31 mouse cellular contexts compared by ENCODE assay signal in genomic region chr11:32883062-32883852, GRCm38 (mm10). TPM values are rescaled to one million over a fixed set of nuclear protein-coding genes. Genes with fewer than 3 reads are reported as not detected.
A peak's percentile ranks its signal among the peaks of the same experiment; 100 is the strongest.
DNase-seq lines count a peak whose midpoint lies in the region; ATAC-seq and TF ChIP-seq lines count a peak whose summit lies in the region.
"Had no signal": no experiment of that assay in that cellular context is flagged by ENCODE, and none has a peak within 500 bp of the region (broad histone marks: within the 10 kb centered on the region; RNA-seq: fewer than 3 reads in every experiment).

No protein-coding gene starts in this region.

- ATAC-seq in embryonic facial prominence, embryonic 14.5 days (ENCODE audit: low read depth): peak; percentile 67; the same call in 1 of the 2 replicates
- ATAC-seq in limb, embryonic 12.5 days (ENCODE audit: insufficient number of reproducible peaks, insufficient read depth, low FRiP score, low TSS enrichment, low read depth): peak; percentile 92
- ATAC-seq: forebrain, embryonic 14.5 days; inflammation-experienced regulatory T-cells, adult 6 months had no signal

- WGBS in embryonic facial prominence, embryonic 14.5 days: 37% methylated on average over 5 of the region's 10 CpGs
- WGBS in limb, embryonic 12.5 days: 14% methylated on average over 9 of the region's 10 CpGs
- 69% methylated on average over 10 of the region's 10 CpGs for WGBS in cerebellum, adult 2 months

- no peak overlapping the region for H3K9ac ChIP-seq in embryonic facial prominence, embryonic 14.5 days (ENCODE audit: low read depth, low read length)
- H3K9ac ChIP-seq in limb, embryonic 12.5 days (replicated peaks): no peak overlapping the region
- H3K9ac ChIP-seq: heart, embryonic 13.5 days; hindbrain, embryonic 14.5 days; kidney, embryonic 15.5 days; lung, embryonic 15.5 days; stomach, embryonic 15.5 days had no signal

- no peak overlapping the region for H3K27ac ChIP-seq in embryonic facial prominence, embryonic 14.5 days (replicated peaks; ENCODE audit: low read depth, low read length)
- H3K27ac ChIP-seq in limb, embryonic 12.5 days: peak overlapping the region; percentile 64
- H3K27ac ChIP-seq in cerebellum, adult 2 months (ENCODE audit: insufficient read depth, low read length): no peak overlapping the region
- H3K27ac ChIP-seq: gastrocnemius, adult 2 months; heart, adult 2 months; heart, embryonic 13.5 days; hindbrain, embryonic 14.5 days; kidney, embryonic 15.5 days; left cerebral cortex, adult 2 months; lung, embryonic 15.5 days; stomach, embryonic 15.5 days had no signal

- TF ChIP-seq CTCF in cerebellum, adult 2 months (IDR thresholded peaks at IDR 0.05; ENCODE audit: borderline replicate concordance, insufficient read depth, low read depth, low read length): no peak

- DNase-seq in embryo, embryonic 10 days (ENCODE audit: low spot score): peak; percentile 60
- DNase-seq in embryo, embryonic 9.5 days (ENCODE audit: extremely low spot score): no peak
- peak; percentile 54 for DNase-seq in embryonic facial prominence, embryonic 14.5 days (ENCODE audit: low spot score)
- no peak for DNase-seq in frontal cortex, postnatal 36 days (ENCODE audit: low spot score in 2 of 2)
- DNase-seq in heart, adult 11 months: no peak
- DNase-seq in B cell, adult 2 months: no peak
- DNase-seq in cerebellum, adult 2 months: no peak
- DNase-seq: adrenal gland, adult 8-10 months; cerebellum, adult 8-10 months; gastrocnemius, adult 2 months; gastrocnemius, postnatal 36 days; heart, adult 2 months; heart, postnatal 10 days; kidney, adult 18-20 months; kidney, postnatal 25 days; midbrain, embryonic 14.5 days; right cerebral cortex, postnatal 25 days; thymus, postnatal 14 days had no signal

- no peak for TF ChIP-seq POLR2A in cerebellum, adult 2 months (IDR thresholded peaks at IDR 0.05; ENCODE audit: borderline replicate concordance, insufficient read depth, low read length)

- no peak overlapping the region for H3K4me3 ChIP-seq in embryonic facial prominence, embryonic 14.5 days (ENCODE audit: low read depth, low read length)
- H3K4me3 ChIP-seq in limb, embryonic 12.5 days (replicated peaks): no peak overlapping the region
- no peak overlapping the region for H3K4me3 ChIP-seq in cerebellum, adult 2 months (replicated peaks; ENCODE audit: insufficient read depth, low read depth, low read length)
- H3K4me3 ChIP-seq: gastrocnemius, adult 2 months; heart, adult 2 months; heart, embryonic 13.5 days; kidney, embryonic 15.5 days; left cerebral cortex, adult 2 months; lung, embryonic 15.5 days; stomach, embryonic 15.5 days had no signal

- no peaks in the 10 kb centered on the region for H3K4me1 ChIP-seq in embryonic facial prominence, embryonic 14.5 days (ENCODE audit: control insufficient read depth, insufficient read depth, low read length)
- H3K4me1 ChIP-seq in limb, embryonic 12.5 days (replicated peaks): peaks cover 13% of the 10 kb centered on the region
- H3K4me1 ChIP-seq in cerebellum, adult 2 months (ENCODE audit: control insufficient read depth, insufficient read depth, low read length): no peaks in the 10 kb centered on the region
- H3K4me1 ChIP-seq: heart, embryonic 13.5 days; kidney, embryonic 15.5 days; lung, embryonic 15.5 days; stomach, embryonic 15.5 days had no signal

- H3K27me3 ChIP-seq in embryonic facial prominence, embryonic 14.5 days (replicated peaks; ENCODE audit: control insufficient read depth, insufficient read depth, low read length): no peaks in the 10 kb centered on the region; the same call in 1 of the 2 replicates
- H3K27me3 ChIP-seq in limb, embryonic 12.5 days: no peaks in the 10 kb centered on the region; the same call in 1 of the 2 replicates
- no peaks in the 10 kb centered on the region for H3K27me3 ChIP-seq in cerebellum, adult 2 months (ENCODE audit: control insufficient read depth, insufficient read depth, low read length)
- H3K27me3 ChIP-seq: kidney, embryonic 15.5 days; lung, embryonic 15.5 days; stomach, embryonic 15.5 days had no signal

- H3K36me3 ChIP-seq in embryonic facial prominence, embryonic 14.5 days (ENCODE audit: control insufficient read depth, insufficient read depth, low read length): no peaks in the 10 kb centered on the region
- no peaks in the 10 kb centered on the region for H3K36me3 ChIP-seq in limb, embryonic 12.5 days
- H3K36me3 ChIP-seq: G1E; heart, embryonic 13.5 days; kidney, embryonic 15.5 days; lung, embryonic 15.5 days; stomach, embryonic 15.5 days had no signal

- no peak overlapping the region for H3K4me2 ChIP-seq in embryonic facial prominence, embryonic 14.5 days (ENCODE audit: low read depth, low read length)
- H3K4me2 ChIP-seq in limb, embryonic 12.5 days: 0 out of 2 replicates have a peak overlapping the region, but pooled peaks have one; percentile 9
- H3K4me2 ChIP-seq: heart, embryonic 13.5 days; hindbrain, embryonic 14.5 days; kidney, embryonic 15.5 days; liver, embryonic 11.5 days; lung, embryonic 15.5 days; stomach, embryonic 15.5 days had no signal

- H3K9me3 ChIP-seq in embryonic facial prominence, embryonic 14.5 days (ENCODE audit: control insufficient read depth, low read length): peaks cover 6% of the 10 kb centered on the region; the same call in 1 of the 2 replicates
- peaks cover 6% of the 10 kb centered on the region; the same call in 1 of the 2 replicates for H3K9me3 ChIP-seq in limb, embryonic 12.5 days
- H3K9me3 ChIP-seq: G1E; kidney, embryonic 15.5 days; lung, embryonic 15.5 days; stomach, embryonic 15.5 days had no signal

RNA-seq across cellular contexts. Expression of gene Smim23, which starts 58.9 kb away (rescaled TPM):
- not detected in 2 replicates for polyA plus RNA-seq in embryonic facial prominence, embryonic 14.5 days (2014; fragmentation: Nextera tagmentation; extraction: Ambion mirVana)
- not detected in 2 replicates for polyA plus RNA-seq in limb, embryonic 12.5 days (2016; fragmentation: Nextera tagmentation; extraction: Ambion mirVana)
- not detected in 2 replicates for polyA plus RNA-seq in cerebellum, adult 2 months (2012; rRNA removed)
- polyA plus RNA-seq: forebrain, embryonic 14.5 days; frontal cortex, adult 2 months; G1E; heart, adult 2 months; heart, embryonic 13.5 days; hindbrain, embryonic 14.5 days; inflammation-experienced regulatory T-cells, adult 6 months; kidney, embryonic 15.5 days; liver, embryonic 11.5 days; liver, embryonic 16.5 days; lung, embryonic 15.5 days; midbrain, embryonic 14.5 days; stomach, embryonic 15.5 days had no signal

Comparison
In these comparisons a context has a peak if more than half of its experiments do, and no peak if none do; other contexts are left out.
1. DNase-seq: peak in embryo, embryonic 10 days (single experiment) and embryonic facial prominence, embryonic 14.5 days (single experiment); none in embryo, embryonic 9.5 days (single experiment), frontal cortex, postnatal 36 days (0 of 2), heart, adult 11 months (single experiment), B cell, adult 2 months (0 of 2) and cerebellum, adult 2 months (0 of 2).